Mouse (Mus musculus): ENCODE data around the gene Krr1.

DNA sequence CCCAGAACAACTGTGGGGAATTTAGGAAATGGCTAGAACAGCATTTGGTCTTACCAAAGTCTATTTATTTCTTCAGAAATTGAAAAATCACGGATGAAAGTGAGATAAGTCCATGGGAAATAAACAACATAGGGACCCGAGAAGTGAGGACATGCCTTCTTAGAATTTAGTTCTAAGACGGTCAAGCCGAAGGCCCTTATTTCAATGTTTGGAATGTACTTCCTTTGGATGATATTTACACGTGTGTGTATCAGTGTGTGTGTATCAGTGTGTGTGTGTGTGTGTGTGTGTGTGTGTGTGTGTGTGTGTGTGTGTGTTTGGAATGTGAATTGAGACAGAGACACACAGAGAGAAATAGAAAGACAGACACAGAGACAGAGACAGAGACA, 35.3 kb upstream of the Krr1 start:
- no peak for TF ChIP-seq CTCF (IDR thresholded peaks at IDR 0.05; ENCODE audit: insufficient read depth, low read depth, low read length)
- no peak for TF ChIP-seq POLR2A (IDR thresholded peaks at IDR 0.05; ENCODE audit: insufficient read depth, low read depth, low read length)
